Mouse (Mus musculus) intestine, embryonic 16.5 days (tissue): ENCODE data around the gene Casp1. TPM values are rescaled to one million over a fixed set of nuclear protein-coding genes. Genes with fewer than 3 reads are reported as not detected.

Experiments used
- ATAC-seq: fragments of 200-750 bp; cut with Nextera tagmentation; 2 replicates; pipeline ENCODE4 v1.8.0; 2017; ENCODE audit warnings: moderate TSS enrichment, moderate library complexity
- H3K27ac ChIP-seq: fragments of 300-500 bp; sonication (generic); 2 replicates; pipeline ENCODE4 v1.5.1; 2014; ENCODE audit warnings: mild to moderate bottlenecking, low read length
- H3K27me3 ChIP-seq: fragments of 300-500 bp; sonication (generic); replicated peaks from 2 replicates; pipeline ENCODE4 v1.6.1; 2014; ENCODE audit warnings: low read length, control low read depth, mixed read lengths; ENCODE audit not compliant: control insufficient read depth, insufficient read depth
- H3K36me3 ChIP-seq: fragments of 300-500 bp; sonication (generic); 2 replicates; pipeline ENCODE4 v1.6.1; 2014; ENCODE audit warnings: low read length, control low read depth; ENCODE audit not compliant: control insufficient read depth, insufficient read depth
- H3K4me1 ChIP-seq: fragments of 300-500 bp; sonication (generic); 2 replicates; pipeline ENCODE4 v1.6.1; 2014; ENCODE audit warnings: low read length, control low read depth, mixed read lengths; ENCODE audit not compliant: control insufficient read depth, insufficient read depth
- H3K4me2 ChIP-seq: fragments of 300-500 bp; sonication (generic); 2 replicates; pipeline ENCODE4 v1.6.1; 2014; ENCODE audit warnings: low read depth, low read length, control low read depth
- H3K4me3 ChIP-seq: fragments of 300-500 bp; sonication (generic); 2 replicates; pipeline ENCODE4 v1.5.1; 2014; ENCODE audit warnings: mild to moderate bottlenecking, low read length
- H3K9ac ChIP-seq: fragments of 300-500 bp; sonication (generic); 2 replicates; pipeline ENCODE4 v1.6.1; 2014; ENCODE audit warnings: low read depth, low read length
- H3K9me3 ChIP-seq: fragments of 300-500 bp; sonication (generic); 2 replicates; pipeline ENCODE4 v1.6.1; 2016; ENCODE audit warnings: low read length, control low read depth; ENCODE audit not compliant: control insufficient read depth
- WGBS: fragments of 180-500 bp; shearing (Covaris S2); extraction: QIAGEN DNeasy Blood & Tissue Kit; methylation state at CpG from one replicate; pipeline ENCODE4 v1.1.7; 2014; 5-methylcytosine and 5-hydroxymethylcytosine counted together
- polyA plus RNA-seq: library from polyadenylated mRNA; unstranded; fragments of >200 nt; fragmentation: Nextera tagmentation; extraction: Ambion mirVana; gene quantifications from 2 replicates; pipeline ENCODE4 v1.2.1, GENCODE M21; 2015

Casp1 gene
- polyA plus RNA-seq, 1 experiment from 2014 or later = 6.9 TPM

- Histone ChIP-seq H3K4me1 (no peaks in the 10 kb centered on the region), H3K9ac (no peak overlapping the region), H3K4me2 (no peak overlapping the region), H3K9me3 (no peaks in the 10 kb centered on the region), H3K36me3 (no peaks in the 10 kb centered on the region), H3K27ac (no peak overlapping the region), H3K27me3 (no peaks in the 10 kb centered on the region), H3K4me3 (no peak overlapping the region)
- no peak for ATAC-seq
- 87% methylated on average over 4 of the region's 4 CpGs for WGBS
These were observed 49.1 kb downstream of the Casp1 start for GRCm38 (mm10) chr9:5347381-5347780.

GRCm38 (mm10) chr9:5353673-5354072, 55.4 kb downstream of the Casp1 start:
- no peak overlapping the region for H3K4me2 ChIP-seq
- no peaks in the 10 kb centered on the region for H3K27me3 ChIP-seq
- H3K27ac ChIP-seq = no peak overlapping the region
- no peaks in the 10 kb centered on the region for H3K4me1 ChIP-seq
- 73% methylated on average over 2 of the region's 2 CpGs for WGBS
- ATAC-seq = no peak
- H3K36me3 ChIP-seq = no peaks in the 10 kb centered on the region
- H3K9me3 ChIP-seq = no peaks in the 10 kb centered on the region
- H3K9ac ChIP-seq = no peak overlapping the region
- no peak overlapping the region for H3K4me3 ChIP-seq

GRCm38 (mm10) chr9:5356801-5357200, 58.5 kb downstream of the Casp1 start:
- Histone ChIP-seq H3K27ac (no peak overlapping the region), H3K4me1 (no peaks in the 10 kb centered on the region), H3K4me3 (no peak overlapping the region), H3K27me3 (no peaks in the 10 kb centered on the region), H3K9me3 (no peaks in the 10 kb centered on the region), H3K4me2 (no peak overlapping the region), H3K9ac (no peak overlapping the region), H3K36me3 (no peaks in the 10 kb centered on the region)
- no peak for ATAC-seq

Other genes starting within 250 kb of the Casp1 start
- gene Casp4, start 10.3 kb downstream of the Casp1 start, polyA plus RNA-seq = 3.7 and 5.4 TPM in 2 replicates
- 6.1 and 7.1 TPM in 2 replicates for gene Casp12, start 46.9 kb downstream of the Casp1 start, polyA plus RNA-seq